ENCODE assay signal across 11 mouse cellular contexts in genomic region chr2:166516818-166517353, GRCm38 (mm10).
A peak's percentile ranks its signal among the peaks of the same experiment; 100 is the strongest.
DNase-seq lines count a peak whose midpoint lies in the region; ATAC-seq and TF ChIP-seq lines count a peak whose summit lies in the region.
"Had no signal": no experiment of that assay in that cellular context is flagged by ENCODE, and none has a peak within 500 bp of the region (broad histone marks: within the 10 kb centered on the region; RNA-seq: fewer than 3 reads in every experiment).

No protein-coding gene starts in this region.

- no peak overlapping the region for H3K4me2 ChIP-seq in heart, embryonic 13.5 days
- peak overlapping the region; percentile 29; the same call in 1 of the 2 replicates for H3K4me2 ChIP-seq in hindbrain, embryonic 13.5 days
- H3K4me2 ChIP-seq in midbrain, embryonic 13.5 days (replicated peaks), result peak overlapping the region; percentile 32; the same call in 1 of the 2 replicates

- TF ChIP-seq POLR2A in brain, embryonic 14.5 days (IDR thresholded peaks at IDR 0.05; ENCODE audit: borderline replicate concordance, extremely low read depth, insufficient read depth, insufficient read length, poor library complexity, severe bottlenecking), result no peak

- H3K4me3 ChIP-seq in heart, embryonic 13.5 days, result no peak overlapping the region
- H3K4me3 ChIP-seq in hindbrain, embryonic 13.5 days, result no peak overlapping the region
- no peak overlapping the region for H3K4me3 ChIP-seq in midbrain, embryonic 13.5 days (replicated peaks)
- H3K4me3 ChIP-seq: embryonic facial prominence, embryonic 12.5 days had no signal

- no peaks in the 10 kb centered on the region for H3K9me3 ChIP-seq in heart, embryonic 13.5 days
- H3K9me3 ChIP-seq in hindbrain, embryonic 13.5 days, result no peaks in the 10 kb centered on the region
- no peaks in the 10 kb centered on the region for H3K9me3 ChIP-seq in midbrain, embryonic 13.5 days
- H3K9me3 ChIP-seq: embryonic facial prominence, embryonic 12.5 days had no signal

- no peak for DNase-seq in heart, adult 9 months (ENCODE audit: low spot score in 2 of 2)
- DNase-seq in brain, embryonic 14.5 days (ENCODE audit: low read depth), result peak; percentile 48
- no peak for DNase-seq in thymus, postnatal 10 days (ENCODE audit: low spot score in 2 of 2)
- no peak for DNase-seq in adrenal gland, postnatal 36 days
- DNase-seq in layer of hippocampus, postnatal 36 days, result no peak
- DNase-seq: right cerebral cortex, postnatal 25 days; thymus, postnatal 25 days had no signal

- peak overlapping the region; percentile 70 for H3K27ac ChIP-seq in heart, embryonic 13.5 days (replicated peaks)
- H3K27ac ChIP-seq in hindbrain, embryonic 13.5 days, result peak overlapping the region; percentile 84
- peak overlapping the region; percentile 56; the same call in 1 of the 2 replicates for H3K27ac ChIP-seq in midbrain, embryonic 13.5 days
- H3K27ac ChIP-seq: embryonic facial prominence, embryonic 12.5 days had no signal

- TF ChIP-seq CTCF in brain, embryonic 14.5 days (IDR thresholded peaks at IDR 0.05; ENCODE audit: borderline replicate concordance, extremely low read depth, insufficient read depth, insufficient read length), result no peak

- WGBS in heart, embryonic 13.5 days, result 55% methylated on average over 6 of the region's 6 CpGs
- 20% methylated on average over 6 of the region's 6 CpGs for WGBS in hindbrain, embryonic 13.5 days
- 23% methylated on average over 6 of the region's 6 CpGs for WGBS in midbrain, embryonic 13.5 days

- peaks cover 58% of the 10 kb centered on the region for H3K4me1 ChIP-seq in heart, embryonic 13.5 days
- peaks cover 43% of the 10 kb centered on the region for H3K4me1 ChIP-seq in hindbrain, embryonic 13.5 days (replicated peaks)
- peaks cover 31% of the 10 kb centered on the region for H3K4me1 ChIP-seq in midbrain, embryonic 13.5 days (replicated peaks)

- H3K9ac ChIP-seq in heart, embryonic 13.5 days, result no peak overlapping the region
- no peak overlapping the region for H3K9ac ChIP-seq in hindbrain, embryonic 13.5 days
- no peak overlapping the region for H3K9ac ChIP-seq in midbrain, embryonic 13.5 days (replicated peaks)
- H3K9ac ChIP-seq: embryonic facial prominence, embryonic 12.5 days had no signal

- no peak for ATAC-seq in heart, embryonic 13.5 days (ENCODE audit: extremely low read depth, insufficient number of reproducible peaks, low FRiP score, low TSS enrichment)
- no peak for ATAC-seq in hindbrain, embryonic 13.5 days (ENCODE audit: low FRiP score)
- ATAC-seq in midbrain, embryonic 13.5 days, result no peak

- H3K27me3 ChIP-seq in heart, embryonic 13.5 days (replicated peaks), result no peaks in the 10 kb centered on the region
- H3K27me3 ChIP-seq in hindbrain, embryonic 13.5 days, result peaks cover 50% of the 10 kb centered on the region
- peaks cover 38% of the 10 kb centered on the region for H3K27me3 ChIP-seq in midbrain, embryonic 13.5 days
- H3K27me3 ChIP-seq: embryonic facial prominence, embryonic 12.5 days had no signal

- H3K36me3 ChIP-seq in heart, embryonic 13.5 days, result no peaks in the 10 kb centered on the region
- no peaks in the 10 kb centered on the region for H3K36me3 ChIP-seq in hindbrain, embryonic 13.5 days
- no peaks in the 10 kb centered on the region for H3K36me3 ChIP-seq in midbrain, embryonic 13.5 days
- H3K36me3 ChIP-seq: embryonic facial prominence, embryonic 12.5 days had no signal
